Mouse (Mus musculus) cerebellum, postnatal 4 days (tissue): ENCODE data around the gene Tfip11.

Experiments used
- DNase-seq, 2 experiments: peaks; one replicate each; pipeline ENCODE4 v3.0.0; 2022; ENCODE audit warnings: low spot score in 2 of 2, mixed read lengths in 1 of 2

Gene Tfip11

DNA sequence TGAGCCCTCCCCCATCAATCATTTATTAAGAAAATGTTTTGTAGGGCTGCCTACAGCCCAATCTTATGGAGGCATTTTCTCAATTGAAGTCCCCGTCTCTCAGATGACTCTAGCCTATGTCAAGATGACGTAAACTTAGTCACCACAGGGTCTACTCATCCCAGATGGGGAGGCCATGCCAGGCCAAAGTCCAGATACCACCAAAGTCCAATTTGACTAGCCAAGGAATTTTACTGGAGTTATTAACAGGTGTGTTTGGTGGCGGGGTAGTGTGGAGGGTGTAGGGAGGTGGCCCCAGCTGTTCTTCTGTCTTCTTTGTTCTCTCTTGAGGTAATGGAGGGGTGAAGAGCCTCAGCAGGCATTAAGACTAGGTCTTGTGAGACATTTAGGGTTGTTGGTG lies 33.9 kb downstream of the Tfip11 start:
- no peak for DNase-seq

DNA sequence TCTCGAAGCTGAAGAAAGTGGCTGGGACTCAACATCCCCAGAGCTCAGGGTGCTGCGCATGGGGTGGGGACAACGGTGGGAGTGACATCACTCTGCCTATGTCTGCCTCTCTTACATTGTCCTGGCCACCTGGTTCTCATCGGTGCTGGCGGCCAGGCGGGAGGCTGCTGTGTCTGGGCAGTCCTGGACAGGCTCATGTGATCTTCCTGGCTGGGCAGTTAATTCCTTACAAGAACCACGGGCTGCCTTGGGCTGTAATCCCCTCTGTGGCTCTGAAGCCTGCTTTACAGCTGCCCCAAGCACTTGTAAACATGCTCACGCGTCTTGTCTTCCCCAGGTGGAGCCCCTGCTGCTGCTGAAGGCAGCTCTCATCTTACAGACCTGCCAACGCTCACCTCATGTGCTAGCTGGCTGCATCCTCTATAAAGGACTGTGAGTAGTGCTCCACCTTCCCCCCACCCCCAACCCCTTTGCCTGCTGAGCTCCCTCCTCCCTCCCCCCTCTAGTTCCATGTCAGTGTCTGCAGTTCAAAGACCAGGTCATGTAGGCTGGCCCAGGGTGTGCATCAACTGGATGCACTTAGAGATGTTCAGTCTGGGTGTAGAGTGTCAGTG lies 38.1 kb downstream of the Tfip11 start:
- DNase-seq = no peak

DNA sequence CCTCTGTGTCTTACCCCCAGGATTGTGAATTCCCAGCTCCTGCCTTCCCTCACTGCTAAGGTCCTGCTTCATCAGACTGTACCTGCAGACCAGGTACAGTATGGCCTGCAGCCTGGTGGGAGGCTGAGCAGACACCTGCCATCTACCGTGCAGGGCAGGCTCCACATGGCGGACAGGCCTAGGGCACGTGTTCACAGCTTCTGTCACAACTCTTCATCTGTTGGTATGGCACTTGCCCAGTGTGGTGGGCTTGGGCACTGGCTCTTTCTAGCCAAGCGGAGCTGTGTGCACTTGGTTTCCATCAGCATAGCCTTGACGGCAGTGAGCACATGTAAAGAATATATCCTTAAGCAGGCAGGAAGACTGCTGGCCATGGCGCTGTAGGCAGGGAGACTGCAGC lies 40.7 kb downstream of the Tfip11 start:
- DNase-seq = no peak

DNA sequence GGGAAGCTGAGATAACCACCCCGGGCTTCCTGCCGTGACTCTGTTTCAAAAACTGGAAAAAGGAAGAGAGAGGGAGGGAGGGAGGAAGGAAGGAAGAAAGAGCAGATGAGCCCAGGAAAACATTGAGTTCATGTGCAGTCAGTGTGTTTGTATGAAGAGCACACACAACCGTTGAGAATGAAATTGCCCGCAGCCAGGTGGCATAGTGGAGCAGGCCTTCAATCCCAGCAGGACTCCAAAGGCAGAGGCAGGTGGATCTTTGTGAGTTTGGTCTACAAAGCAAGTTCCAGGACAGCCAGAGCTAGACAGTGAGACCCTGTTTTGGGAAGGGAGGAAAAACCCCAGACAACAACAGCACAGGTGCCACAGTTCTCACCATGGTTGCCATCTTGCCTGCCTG lies 41.2 kb downstream of the Tfip11 start:
- DNase-seq = no peak

DNA sequence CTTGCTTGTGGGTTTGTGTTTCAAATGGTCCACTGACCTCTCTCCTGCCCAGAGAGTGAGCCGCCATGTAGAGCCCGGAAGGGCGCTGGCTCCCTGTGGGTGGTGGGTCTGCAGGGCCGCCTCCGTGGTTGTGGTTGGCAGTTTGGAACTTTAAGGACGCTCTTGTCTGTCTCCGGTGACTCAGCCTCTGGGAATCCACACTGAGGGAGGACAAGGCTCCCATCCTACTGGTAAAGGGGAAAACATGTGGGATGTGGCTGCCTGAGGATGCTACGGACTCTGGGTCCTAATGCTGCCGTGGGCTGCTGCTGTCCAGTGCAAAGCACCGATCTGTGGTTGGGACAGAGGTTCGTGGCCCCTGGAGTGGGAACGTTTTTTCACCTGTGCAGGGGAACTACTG lies 41.8 kb downstream of the Tfip11 start:
- DNase-seq = no peak

DNA sequence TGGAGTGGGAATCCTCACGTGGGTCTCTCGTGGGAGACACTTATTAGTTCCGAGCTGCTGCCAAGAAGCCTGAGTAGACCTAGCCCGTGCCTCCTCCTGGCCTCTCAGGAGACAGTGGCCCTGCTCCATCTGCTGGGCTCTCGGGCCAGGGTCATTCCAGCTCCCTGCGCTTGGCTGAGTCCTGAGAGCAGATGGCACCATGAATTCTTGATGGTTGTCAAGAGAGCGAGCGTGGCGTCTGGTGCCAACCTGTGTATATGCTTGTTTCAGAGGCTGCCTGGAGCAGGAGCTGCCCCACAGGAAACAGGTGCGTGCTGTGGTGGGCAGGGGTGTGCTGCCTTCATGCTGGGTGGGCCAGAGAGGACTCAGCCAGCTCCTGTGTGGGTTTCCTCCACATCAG lies 42.5 kb downstream of the Tfip11 start:
- peak in 1 of 2 experiments; percentile 73 for DNase-seq

DNA sequence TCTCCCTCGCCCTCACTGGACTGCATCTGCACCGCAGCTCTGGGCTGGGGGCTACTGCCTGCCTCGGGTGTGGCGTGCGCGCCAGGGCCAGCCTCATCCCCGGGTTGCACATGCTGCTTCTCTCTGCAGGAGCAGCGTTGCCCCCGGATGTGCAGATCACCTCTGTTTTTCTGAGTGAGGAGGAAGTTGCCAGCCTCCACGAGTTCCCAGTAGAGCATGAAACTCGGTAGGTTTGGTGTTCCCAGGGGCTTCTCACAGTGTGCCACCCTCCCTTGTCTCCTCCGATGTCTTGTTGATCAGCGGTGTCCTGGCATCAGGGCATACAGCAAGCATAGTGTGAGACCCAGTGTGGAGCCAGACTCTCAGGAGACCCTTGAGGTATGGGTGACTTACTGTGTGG lies 43.2 kb downstream of the Tfip11 start:
- no peak for DNase-seq

DNA sequence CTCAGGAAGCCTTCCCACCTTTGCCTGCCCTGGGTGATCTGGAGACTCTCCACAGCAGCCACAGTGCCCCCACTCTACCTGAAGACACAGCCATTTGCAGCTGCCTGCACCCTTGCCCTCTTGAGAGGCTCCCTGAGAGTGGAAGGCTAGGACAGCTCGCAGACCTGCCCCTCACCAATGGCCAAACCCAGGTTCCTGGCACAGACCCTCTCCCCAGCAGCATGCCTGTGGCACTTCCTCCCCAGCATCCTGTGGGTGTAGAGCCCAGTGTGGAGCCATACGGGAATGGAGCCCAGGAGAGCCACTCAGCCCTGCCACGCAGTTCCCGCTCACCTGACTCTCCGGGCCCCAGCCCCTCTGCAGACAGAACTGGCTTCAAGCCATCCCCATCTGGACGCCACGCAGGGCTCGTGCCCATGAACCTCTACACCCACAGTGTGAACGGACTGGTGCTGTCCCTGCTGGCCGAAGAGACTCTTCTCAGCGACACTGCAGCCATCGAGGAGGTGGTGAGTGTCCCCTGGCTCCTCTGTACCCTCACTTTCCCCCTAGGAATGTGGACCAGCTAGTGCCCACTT lies 44.2 kb downstream of the Tfip11 start:
- DNase-seq = no peak

DNA sequence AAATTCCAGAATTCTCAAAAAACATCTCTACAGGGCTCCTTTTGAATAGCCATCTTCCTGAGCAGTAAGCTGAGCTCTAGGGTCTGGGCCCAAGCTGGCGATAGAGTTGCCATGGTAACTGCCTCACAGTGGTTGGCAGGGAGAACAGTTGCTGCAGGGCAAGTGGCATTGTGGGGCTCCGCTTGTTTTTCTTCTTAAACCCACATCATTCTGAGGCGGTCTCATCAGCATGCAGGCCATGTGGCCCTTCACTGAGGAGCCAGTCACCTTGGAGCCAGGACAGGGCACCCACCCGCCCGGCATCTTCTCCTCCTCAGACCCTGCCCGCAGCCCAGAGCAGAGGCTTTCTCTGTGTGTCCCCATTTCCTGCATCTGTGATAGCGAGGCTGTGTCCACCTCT lies 45.8 kb downstream of the Tfip11 start:
- DNase-seq = peak in 1 of 2 experiments; percentile 76

DNA sequence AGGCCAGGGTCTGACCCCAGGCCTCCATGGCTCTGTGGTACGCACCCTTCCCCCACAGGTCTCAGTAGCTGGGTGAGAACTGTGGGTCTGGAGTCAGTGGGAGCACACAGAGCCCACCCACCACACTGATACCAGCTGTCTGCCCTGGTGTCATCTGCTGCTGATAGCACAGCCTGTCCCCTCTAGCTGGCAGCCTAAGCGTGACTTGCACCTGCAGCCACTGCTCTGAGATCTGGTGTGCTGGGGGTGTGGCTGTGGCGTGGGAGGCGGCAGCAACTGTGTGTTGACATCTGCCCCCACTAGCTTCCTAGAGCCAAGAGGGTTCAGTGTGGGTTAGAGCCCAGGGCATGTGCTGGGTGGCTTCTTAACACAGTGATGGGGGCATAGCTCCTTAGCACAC lies 50.0 kb downstream of the Tfip11 start:
- no peak for DNase-seq

DNA sequence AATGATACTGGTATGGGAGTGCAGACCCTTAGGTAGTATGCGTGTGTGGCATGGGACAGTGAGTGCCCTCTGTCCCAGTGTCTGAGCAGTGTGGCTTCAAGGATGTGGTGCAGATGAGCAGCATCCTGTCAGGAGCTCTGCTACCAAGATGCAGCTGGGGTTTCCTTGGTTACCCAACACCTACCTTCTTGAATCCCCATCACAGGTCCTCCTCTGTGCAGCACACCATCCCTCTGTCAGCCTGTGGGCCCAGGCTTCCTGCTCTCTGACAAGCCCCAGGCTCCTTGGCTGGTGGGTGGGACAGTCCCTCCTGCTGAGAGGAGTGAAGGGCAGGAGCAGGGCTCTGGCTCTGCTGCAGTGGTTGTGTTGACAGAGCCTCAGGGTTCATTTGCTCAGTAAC lies 51.2 kb downstream of the Tfip11 start:
- no peak for DNase-seq

DNA sequence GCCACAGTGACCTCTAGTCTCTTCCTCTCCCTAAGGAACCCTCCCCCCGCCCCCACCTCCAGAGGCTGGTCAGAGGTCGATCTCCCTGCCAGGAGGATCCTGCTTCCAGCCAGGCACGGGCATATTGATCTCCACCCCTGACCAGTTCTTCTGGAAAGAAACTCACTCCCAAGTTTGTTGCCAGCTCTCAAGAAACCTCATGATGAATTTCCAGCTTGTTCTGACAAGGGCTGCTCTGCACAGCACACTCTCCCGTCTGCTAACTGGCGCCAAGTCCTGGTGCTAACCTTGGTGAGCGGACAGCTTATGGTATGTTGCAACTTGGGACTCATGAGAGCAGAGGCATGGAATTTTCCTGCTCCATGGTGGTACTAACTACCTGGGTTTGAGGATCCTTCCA lies 52.6 kb downstream of the Tfip11 start:
- DNase-seq = no peak

DNA sequence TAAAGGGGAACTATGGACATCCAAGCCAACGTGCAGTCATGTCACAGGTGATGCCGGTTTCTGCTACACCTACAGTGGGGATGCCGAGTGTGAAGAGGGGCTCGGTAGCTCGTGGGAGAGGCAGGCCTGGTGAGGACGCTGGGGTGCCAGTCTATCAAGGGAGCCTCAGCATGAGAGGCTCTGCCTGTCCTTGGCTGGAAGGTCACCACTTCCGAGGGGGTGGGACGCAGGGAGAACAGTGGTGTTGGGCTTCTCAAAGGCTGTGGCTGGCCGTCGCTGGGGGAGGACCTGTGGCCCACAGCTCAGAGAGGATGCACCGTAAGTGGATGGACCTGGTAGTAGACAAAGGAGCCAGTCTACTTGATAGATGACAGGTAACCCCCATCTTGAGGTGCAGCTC lies 55.0 kb downstream of the Tfip11 start:
- no peak for DNase-seq

DNA sequence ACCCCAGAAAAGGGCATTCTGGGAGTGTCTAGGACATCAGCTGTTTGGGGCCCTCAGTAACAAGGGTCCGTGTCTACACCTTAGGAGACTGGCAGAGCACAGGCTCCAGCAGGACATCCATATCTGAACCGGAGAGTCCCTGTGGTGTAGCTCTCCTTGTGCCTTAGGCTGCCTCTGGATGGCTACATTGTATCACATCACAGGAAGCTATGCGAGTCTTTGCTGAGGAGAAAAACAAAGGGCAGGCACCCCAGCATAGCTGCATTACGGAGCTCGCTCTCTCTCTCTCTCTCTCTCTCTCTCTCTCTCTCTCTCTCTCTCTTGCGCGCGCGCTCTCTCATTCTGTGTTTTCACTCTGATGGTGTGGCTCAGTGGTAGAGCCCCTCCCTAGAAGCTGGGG lies 55.9 kb downstream of the Tfip11 start:
- DNase-seq = no peak

DNA sequence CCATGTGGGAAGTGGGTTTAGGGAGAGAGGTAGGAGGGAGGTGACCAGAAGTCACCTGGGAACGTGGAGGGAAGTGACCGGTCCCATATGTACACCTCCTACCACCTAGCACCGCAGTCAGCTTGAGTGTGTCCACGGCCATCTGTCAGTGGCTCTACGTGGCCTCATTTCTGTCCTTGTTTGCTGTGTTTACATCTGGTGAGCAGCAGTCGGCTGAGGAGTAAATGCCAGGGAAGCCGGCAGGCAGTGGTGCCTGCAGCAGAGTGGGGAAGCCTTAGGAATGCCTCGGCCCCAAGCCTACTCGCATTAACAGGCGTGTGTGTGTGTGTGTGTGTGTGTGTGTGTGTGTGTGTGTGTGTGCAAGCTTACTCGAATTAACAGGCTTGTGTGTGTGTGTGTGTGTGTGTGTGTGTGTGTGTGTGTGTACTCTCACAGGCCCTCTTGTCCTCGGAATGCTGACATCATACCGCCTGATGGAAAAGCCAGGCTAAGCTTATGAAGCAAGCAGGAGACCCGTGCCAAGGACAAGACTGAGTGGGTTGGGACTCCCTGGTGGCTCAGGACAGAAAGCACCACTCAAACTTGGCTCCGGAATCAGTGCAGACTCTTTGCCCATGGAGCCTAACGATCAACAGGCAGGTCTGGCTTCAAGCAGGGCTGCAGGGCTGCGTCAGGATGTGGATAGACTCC lies 56.6 kb downstream of the Tfip11 start:
- no peak for DNase-seq

DNA sequence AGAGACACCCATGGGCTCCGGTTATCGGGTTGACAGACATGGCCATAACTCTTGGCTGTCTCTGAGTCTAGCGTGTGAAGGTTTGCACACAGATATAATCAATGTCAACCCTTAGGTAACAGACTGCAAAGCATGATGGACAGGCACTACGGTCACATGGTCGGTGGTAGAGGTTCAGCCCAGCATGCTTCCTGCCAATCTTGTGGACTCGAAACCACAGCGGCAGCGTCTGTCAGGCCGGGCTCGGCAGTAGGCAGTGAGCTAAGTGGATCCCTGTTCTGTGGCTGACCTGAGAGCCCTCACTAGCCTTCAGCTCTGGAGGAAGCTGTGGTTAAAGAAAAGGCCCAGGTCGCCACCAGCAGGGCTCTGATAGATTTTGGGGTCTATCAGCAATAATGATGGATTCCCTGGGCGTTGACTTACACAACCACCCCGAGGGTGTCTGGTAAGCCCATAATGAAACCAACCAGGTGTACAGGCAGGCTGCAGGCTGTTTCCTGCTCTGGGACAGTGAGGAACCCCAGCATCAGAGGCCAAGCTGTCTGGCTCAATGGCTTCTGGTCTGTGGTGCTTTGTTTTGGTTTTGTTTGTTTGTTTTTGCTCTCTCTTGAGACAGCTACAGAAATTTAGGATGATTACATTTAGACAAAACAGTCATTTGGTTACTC lies 58.8 kb downstream of the Tfip11 start:
- DNase-seq = no peak

DNA sequence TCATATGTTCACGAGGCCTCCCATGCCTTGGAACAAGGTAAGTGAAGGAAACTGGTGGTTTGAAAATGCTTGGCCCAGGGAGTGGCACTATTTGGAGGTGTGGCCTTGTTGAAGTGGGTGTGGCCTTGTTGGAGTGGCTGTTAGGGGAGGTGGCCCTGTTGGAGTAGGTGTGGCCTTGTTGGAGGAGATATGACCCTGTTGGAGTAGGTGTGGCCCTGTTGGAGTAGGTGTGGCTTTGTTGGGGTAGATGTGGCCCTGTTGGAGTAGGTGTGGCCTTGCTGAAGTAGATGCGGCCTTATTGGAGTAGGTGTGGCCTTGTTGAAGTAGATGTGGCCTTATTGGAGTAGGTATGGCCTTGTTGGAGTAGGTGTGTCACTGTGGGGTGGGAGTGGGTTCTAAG lies 59.8 kb downstream of the Tfip11 start:
- DNase-seq = no peak
